Mouse (Mus musculus) limb, embryonic 15.5 days (tissue): ENCODE measurements around the gene Olfr1448. TPM values are rescaled to one million over a fixed set of nuclear protein-coding genes. Genes with fewer than 3 reads are reported as not detected.
"Not testable (repeated sequence)": the region's sequence is repeated elsewhere in the genome, so short reads cannot be mapped to it uniquely, and the experiment has no call there.

Experiments
- ATAC-seq: fragments of 200-750 bp; cut with Nextera tagmentation; 2 replicates; pipeline ENCODE4 v1.8.0; 2017; ENCODE audit warnings: low read depth, moderate TSS enrichment; ENCODE audit not compliant: insufficient number of reproducible peaks, low FRiP score, low TSS enrichment
- H3K27ac ChIP-seq: fragments of 300-500 bp; sonication (generic); 2 replicates; pipeline ENCODE4 v1.5.1; 2015; ENCODE audit warnings: moderate library complexity, mild to moderate bottlenecking, inconsistent platforms
- H3K27me3 ChIP-seq: fragments of 300-500 bp; sonication (generic); 2 replicates; pipeline ENCODE4 v1.6.1; 2015; ENCODE audit warnings: inconsistent platforms
- H3K36me3 ChIP-seq: fragments of 300-500 bp; sonication (generic); 2 replicates; pipeline ENCODE4 v1.6.1; 2015; ENCODE audit warnings: inconsistent platforms
- H3K4me1 ChIP-seq: fragments of 300-500 bp; sonication (generic); 2 replicates; pipeline ENCODE4 v1.6.1; 2015; ENCODE audit warnings: inconsistent platforms
- H3K4me2 ChIP-seq: fragments of 300-500 bp; sonication (generic); 2 replicates; pipeline ENCODE4 v1.6.1; 2015; ENCODE audit warnings: mild to moderate bottlenecking, inconsistent platforms
- H3K4me3 ChIP-seq: fragments of 300-500 bp; sonication (generic); 2 replicates; pipeline ENCODE4 v1.5.1; 2015; ENCODE audit warnings: mild to moderate bottlenecking, inconsistent platforms
- H3K9ac ChIP-seq: fragments of 300-500 bp; sonication (generic); 2 replicates; pipeline ENCODE4 v1.6.1; 2015; ENCODE audit warnings: inconsistent platforms
- H3K9me3 ChIP-seq: fragments of 300-500 bp; sonication (generic); 2 replicates; pipeline ENCODE4 v1.6.1; 2016; ENCODE audit warnings: inconsistent platforms
- WGBS: fragments of 180-500 bp; shearing (Covaris S2); methylation state at CpG from one replicate; pipeline ENCODE4 v1.1.7; 2015; 5-methylcytosine and 5-hydroxymethylcytosine counted together
- polyA plus RNA-seq: library from polyadenylated mRNA; unstranded; fragments of >200 nt; fragmentation: Nextera tagmentation; extraction: Ambion mirVana; gene quantifications from 2 replicates; pipeline ENCODE4 v1.2.1, GENCODE M21; 2015

Gene Olfr1448
- not detected in 2 replicates for polyA plus RNA-seq

- 73% methylated on average over 1 of the region's 1 CpGs for WGBS
- Histone ChIP-seq H3K4me1 (no peaks in the 10 kb centered on the region), H3K27me3 (no peaks in the 10 kb centered on the region), H3K27ac (no peak within 1 kb of the TSS), H3K4me2 (no peak within 1 kb of the TSS), H3K9me3 (no peaks in the 10 kb centered on the region), H3K36me3 (no peaks in the 10 kb centered on the region), H3K4me3 (no peak within 1 kb of the TSS), H3K9ac (no peak within 1 kb of the TSS)
- no peak for ATAC-seq
These were observed at the start of gene Olfr1448 for GRCm38 (mm10) chr19:12924319-12924718. Gene Olfr1448 (minus strand): TSS chr19:12924419.

GRCm38 (mm10) chr19:12970082-12970481, 45.9 kb upstream of the Olfr1448 start:
- H3K27ac ChIP-seq, ATAC-seq, H3K36me3 ChIP-seq, H3K9ac ChIP-seq, H3K4me3 ChIP-seq, H3K4me1 ChIP-seq, H3K9me3 ChIP-seq, H3K4me2 ChIP-seq, H3K27me3 ChIP-seq: not testable (repeated sequence)
- WGBS = 83% methylated on average over 5 of the region's 5 CpGs

- no peaks in the 10 kb centered on the region for H3K36me3 ChIP-seq
- H3K4me2 ChIP-seq = no peak within 1 kb of the TSS
- no peaks in the 10 kb centered on the region for H3K27me3 ChIP-seq
- peaks cover 5% of the 10 kb centered on the region; the same call in 1 of the 2 replicates for H3K9me3 ChIP-seq
- H3K9ac ChIP-seq = no peak within 1 kb of the TSS
- no peak for ATAC-seq
- no peaks in the 10 kb centered on the region for H3K4me1 ChIP-seq
- no peak within 1 kb of the TSS for H3K27ac ChIP-seq
- H3K4me3 ChIP-seq = no peak within 1 kb of the TSS
- WGBS = 80% methylated on average over 1 of the region's 1 CpGs
These were observed 25.7 kb upstream of the Olfr1448 start, which contains the start of gene Olfr1450 for GRCm38 (mm10) chr19:12949958-12950357. Gene Olfr1450 (plus strand): TSS chr19:12950258.

- Histone ChIP-seq H3K4me3 (no peak within 1 kb of the TSS), H3K36me3 (no peaks in the 10 kb centered on the region), H3K27ac (no peak within 1 kb of the TSS), H3K4me2 (no peak within 1 kb of the TSS), H3K9ac (no peak within 1 kb of the TSS), H3K4me1 (no peaks in the 10 kb centered on the region), H3K27me3 (no peaks in the 10 kb centered on the region), H3K9me3 (no peaks in the 10 kb centered on the region)
- no peak for ATAC-seq
These were observed 6.3 kb upstream of the Olfr1448 start, which contains the start of gene Olfr1449 for GRCm38 (mm10) chr19:12930540-12930939. Gene Olfr1449 (plus strand): TSS chr19:12930840.

- ATAC-seq = no peak
- H3K4me2 ChIP-seq = no peak within 1 kb of the TSS
These were observed 20.6 kb downstream of the Olfr1448 start, which contains the start of gene Olfr1447 for GRCm38 (mm10) chr19:12903643-12904042. Gene Olfr1447 (minus strand): TSS chr19:12903743.

GRCm38 (mm10) chr19:12893424-12893823, 30.8 kb downstream of the Olfr1448 start, which contains the start of gene Olfr1446:
Gene Olfr1446 (minus strand): TSS chr19:12893524.
- WGBS = 69% methylated on average over 1 of the region's 1 CpGs
- Histone ChIP-seq H3K27ac (no peak within 1 kb of the TSS), H3K4me1 (no peaks in the 10 kb centered on the region), H3K4me2 (no peak within 1 kb of the TSS), H3K9me3 (no peaks in the 10 kb centered on the region), H3K9ac (no peak within 1 kb of the TSS), H3K27me3 (no peaks in the 10 kb centered on the region), H3K4me3 (no peak within 1 kb of the TSS), H3K36me3 (no peaks in the 10 kb centered on the region)
- ATAC-seq = no peak

More at GRCm38 (mm10) chr19:12903643-12904042, 20.6 kb downstream of the Olfr1448 start, which contains the start of gene Olfr1447:
- Histone ChIP-seq H3K4me3 (no peak within 1 kb of the TSS), H3K9me3 (no peaks in the 10 kb centered on the region), H3K27ac (no peak within 1 kb of the TSS), H3K36me3 (no peaks in the 10 kb centered on the region), H3K4me1 (no peaks in the 10 kb centered on the region), H3K9ac (no peak within 1 kb of the TSS), H3K27me3 (no peaks in the 10 kb centered on the region)
- 94% methylated on average over 1 of the region's 1 CpGs for WGBS

- 84% methylated on average over 2 of the region's 2 CpGs for WGBS
- no peaks in the 10 kb centered on the region for H3K27me3 ChIP-seq
- H3K4me1 ChIP-seq = no peaks in the 10 kb centered on the region
- H3K36me3 ChIP-seq = no peaks in the 10 kb centered on the region
- no peak for ATAC-seq
- H3K4me3 ChIP-seq = no peak within 1 kb of the TSS
- no peak within 1 kb of the TSS for H3K27ac ChIP-seq
- H3K4me2 ChIP-seq = no peak within 1 kb of the TSS
- H3K9ac ChIP-seq = no peak within 1 kb of the TSS
- H3K9me3 ChIP-seq = no peaks in the 10 kb centered on the region
These were observed 40.7 kb downstream of the Olfr1448 start, which contains the start of gene Olfr1445 for GRCm38 (mm10) chr19:12883555-12883954. Gene Olfr1445 (plus strand): TSS chr19:12883855.

Other genes with a start within 250 kb of the Olfr1448 start
- not detected in 2 replicates for gene Olfr1443, start 246.3 kb downstream of the Olfr1448 start, polyA plus RNA-seq
- gene Keg1, start 228.6 kb downstream of the Olfr1448 start, polyA plus RNA-seq = not detected in 2 replicates
- 0.48 and 0.87 TPM in 2 replicates for gene Cntf, start 158.8 kb downstream of the Olfr1448 start, polyA plus RNA-seq
- 11.2 and 13.8 TPM in 2 replicates for gene Zfp91, start 128.3 kb downstream of the Olfr1448 start, polyA plus RNA-seq
- gene Lpxn, start 128.2 kb downstream of the Olfr1448 start, polyA plus RNA-seq = 6.0 and 6.3 TPM in 2 replicates
- gene Gm5244, start 77.7 kb downstream of the Olfr1448 start, polyA plus RNA-seq = not detected in 2 replicates
- not detected in 2 replicates for gene Olfr1444, start 67.1 kb downstream of the Olfr1448 start, polyA plus RNA-seq
- gene Olfr1445, start 40.6 kb downstream of the Olfr1448 start, polyA plus RNA-seq = not detected in 2 replicates
- gene Olfr1446, start 30.9 kb downstream of the Olfr1448 start, polyA plus RNA-seq = not detected in 2 replicates
- not detected in 2 replicates for gene Olfr1447, start 20.7 kb downstream of the Olfr1448 start, polyA plus RNA-seq
- not detected in 2 replicates for gene Olfr1449, start 6.4 kb upstream of the Olfr1448 start, polyA plus RNA-seq
- not detected in 2 replicates for gene Olfr1450, start 25.8 kb upstream of the Olfr1448 start, polyA plus RNA-seq
- gene Olfr1451, start 70.6 kb upstream of the Olfr1448 start, polyA plus RNA-seq = not detected in 2 replicates
- not detected in 2 replicates for gene Olfr1453, start 103.9 kb upstream of the Olfr1448 start, polyA plus RNA-seq
- not detected in 2 replicates for gene Olfr1454, start 136.2 kb upstream of the Olfr1448 start, polyA plus RNA-seq
- not detected in 2 replicates for gene Olfr1457, start 173.5 kb upstream of the Olfr1448 start, polyA plus RNA-seq
- gene Olfr1458, start 182.4 kb upstream of the Olfr1448 start, polyA plus RNA-seq = not detected in 2 replicates
- gene Olfr1459, start 225.1 kb upstream of the Olfr1448 start, polyA plus RNA-seq = not detected in 2 replicates
- not detected in 2 replicates for gene Olfr1461, start 238.6 kb upstream of the Olfr1448 start, polyA plus RNA-seq